Mouse (Mus musculus) stomach, postnatal 0 days (tissue): ENCODE measurements at regions not wholly inside any gene's neighbourhood (a gene's known extent, or its start where the extent isn't known, plus 50 kb on each side); places are given as distances from the start of the nearest gene placed in this dataset.
"Not testable (repeated sequence)": the region's sequence is repeated elsewhere in the genome, so short reads cannot be mapped to it uniquely, and the experiment has no call there.

ENCODE experiments used
- CTCF ChIP-seq: IDR thresholded peaks from 2 replicates; pipeline ENCODE4 v1.5.1; 2016; ENCODE audit warnings: antibody characterized with exemption, low read depth, mild to moderate bottlenecking, moderate library complexity
- EP300 ChIP-seq: optimal IDR thresholded peaks from 2 replicates; pipeline ENCODE3; 2016; ENCODE audit warnings: antibody characterized with exemption

DNA sequence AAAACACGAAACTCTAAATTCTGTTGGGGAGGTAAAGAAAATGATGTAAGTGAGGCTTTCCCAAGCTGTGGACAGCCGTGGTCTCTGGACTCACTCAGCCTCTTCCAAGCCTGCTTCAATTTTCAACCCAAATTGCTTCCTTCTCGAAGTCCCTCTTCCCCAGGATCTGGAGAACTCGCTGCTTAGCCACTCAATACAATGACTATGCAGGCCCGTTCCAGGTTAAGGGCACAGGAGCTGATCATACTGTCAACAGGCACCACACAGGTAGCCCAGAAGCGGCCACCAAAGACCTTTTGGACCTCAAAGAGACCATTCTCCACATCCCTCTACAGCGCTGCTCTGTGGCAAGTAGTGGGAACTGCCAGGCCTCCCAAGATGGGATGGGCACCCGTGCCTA lies 737.9 kb upstream of the Ywhaq start:
- TF ChIP-seq CTCF, EP300: not testable (repeated sequence)
